Mouse (Mus musculus) cerebellum, adult 2 months (tissue): ENCODE data around the gene Sphk1.

Experiments used
- CTCF ChIP-seq: fragments of 200-500 bp; IDR thresholded peaks from 2 replicates; pipeline ENCODE4 v1.5.1; 2011; ENCODE audit warnings: low read depth, mild to moderate bottlenecking, control low read depth, low read length, moderate library complexity, borderline replicate concordance; ENCODE audit not compliant: insufficient read depth
- POLR2A ChIP-seq: fragments of 200-500 bp; IDR thresholded peaks from 2 replicates; pipeline ENCODE4 v1.6.1; 2011; ENCODE audit warnings: low read length, control low read depth, borderline replicate concordance; ENCODE audit not compliant: insufficient read depth

GRCm38 (mm10) chr11:116513531-116514038, 17.1 kb upstream of the Sphk1 start:
- TF ChIP-seq CTCF (no peak), POLR2A (no peak)
